Mouse (Mus musculus): Measurements from ENCODE around the gene Hddc3. TPM values are rescaled to one million over a fixed set of nuclear protein-coding genes. Genes with fewer than 3 reads are reported as not detected.
A peak's percentile ranks its signal among the peaks of the same experiment; 100 is the strongest.

Hddc3 gene
- polyA plus RNA-seq, 1 experiment from 2014 or later = 23.1 TPM

- Histone ChIP-seq H3K4me1 (ENCODE audit: control insufficient read depth in 2 of 2, insufficient read depth in 2 of 2, low read length in 2 of 2) (peaks cover 8 to 12% of the 10 kb centered on the region in 2 experiments), H3K27ac (replicated peaks in 1 of 2; ENCODE audit: control insufficient read depth in 1 of 2, insufficient read depth in 1 of 2, low read depth in 2 of 2, low read length in 2 of 2) (no peak overlapping the region), H3K27me3 (ENCODE audit: control insufficient read depth, insufficient read depth, low read length) (no peaks in the 10 kb centered on the region), H3K4me2 (ENCODE audit: low read length) (no peak overlapping the region), H3K4me3 (ENCODE audit: control insufficient read depth in 1 of 2, insufficient read depth in 1 of 2, low read depth in 1 of 2, low read length in 2 of 2) (no peak overlapping the region), H3K9me3 (ENCODE audit: control insufficient read depth, low read length) (no peaks in the 10 kb centered on the region), H3K9ac (ENCODE audit: low read length) (no peak overlapping the region), H3K36me3 (ENCODE audit: control insufficient read depth, insufficient read depth, low read length) (peaks cover 80% of the 10 kb centered on the region)
- 73% methylated on average over 4 of the region's 4 CpGs for WGBS
- ATAC-seq (ENCODE audit: insufficient number of reproducible peaks, insufficient read depth, low FRiP score, low read depth) = no peak
These were observed 8.1 kb upstream of the Hddc3 start for GRCm38 (mm10) chr7:80334848-80335247.

GRCm38 (mm10) chr7:80336932-80337331 lies 6.0 kb upstream of the Hddc3 start:
- WGBS = 87% methylated on average over 3 of the region's 3 CpGs
- Histone ChIP-seq H3K36me3 (ENCODE audit: control insufficient read depth, insufficient read depth, low read length) (peaks cover 59% of the 10 kb centered on the region), H3K4me1 (ENCODE audit: control insufficient read depth in 2 of 2, insufficient read depth in 2 of 2, low read length in 2 of 2) (peaks cover 16 to 21% of the 10 kb centered on the region in 2 experiments)

GRCm38 (mm10) chr7:80339371-80339770 lies 3.5 kb upstream of the Hddc3 start:
- Histone ChIP-seq H3K27me3 (ENCODE audit: control insufficient read depth, insufficient read depth, low read length) (no peaks in the 10 kb centered on the region), H3K4me1 (ENCODE audit: control insufficient read depth in 2 of 2, insufficient read depth in 2 of 2, low read length in 2 of 2) (peaks cover 22 to 33% of the 10 kb centered on the region in 2 experiments), H3K36me3 (ENCODE audit: control insufficient read depth, insufficient read depth, low read length) (peaks cover 35% of the 10 kb centered on the region), H3K9ac (ENCODE audit: low read length) (peak overlapping the region; percentile 70), H3K4me3 (ENCODE audit: control insufficient read depth in 1 of 2, insufficient read depth in 1 of 2, low read depth in 1 of 2, low read length in 2 of 2) (peak overlapping the region; percentile 62 to 82), H3K9me3 (ENCODE audit: control insufficient read depth, low read length) (no peaks in the 10 kb centered on the region), H3K27ac (replicated peaks in 1 of 2; ENCODE audit: control insufficient read depth in 1 of 2, insufficient read depth in 1 of 2, low read depth in 2 of 2, low read length in 2 of 2) (no peak overlapping the region; a peak in 1 of 4 replicates), H3K4me2 (ENCODE audit: low read length) (peak overlapping the region; percentile 69)
- 8% methylated on average over 17 of the region's 17 CpGs for WGBS
- no peak for ATAC-seq (ENCODE audit: insufficient number of reproducible peaks, insufficient read depth, low FRiP score, low read depth)

More at GRCm38 (mm10) chr7:80336932-80337331, 6.0 kb upstream of the Hddc3 start:
- H3K4me3 ChIP-seq (ENCODE audit: control insufficient read depth in 1 of 2, insufficient read depth in 1 of 2, low read depth in 1 of 2, low read length in 2 of 2) = no peak overlapping the region
- H3K27me3 ChIP-seq (ENCODE audit: control insufficient read depth, insufficient read depth, low read length) = no peaks in the 10 kb centered on the region
- H3K4me2 ChIP-seq (ENCODE audit: low read length) = no peak overlapping the region
- H3K9ac ChIP-seq (ENCODE audit: low read length) = no peak overlapping the region
- no peak overlapping the region for H3K27ac ChIP-seq (replicated peaks in 1 of 2; ENCODE audit: control insufficient read depth in 1 of 2, insufficient read depth in 1 of 2, low read depth in 2 of 2, low read length in 2 of 2)
- H3K9me3 ChIP-seq (ENCODE audit: control insufficient read depth, low read length) = no peaks in the 10 kb centered on the region
- no peak for ATAC-seq (ENCODE audit: insufficient number of reproducible peaks, insufficient read depth, low FRiP score, low read depth)

DNA sequence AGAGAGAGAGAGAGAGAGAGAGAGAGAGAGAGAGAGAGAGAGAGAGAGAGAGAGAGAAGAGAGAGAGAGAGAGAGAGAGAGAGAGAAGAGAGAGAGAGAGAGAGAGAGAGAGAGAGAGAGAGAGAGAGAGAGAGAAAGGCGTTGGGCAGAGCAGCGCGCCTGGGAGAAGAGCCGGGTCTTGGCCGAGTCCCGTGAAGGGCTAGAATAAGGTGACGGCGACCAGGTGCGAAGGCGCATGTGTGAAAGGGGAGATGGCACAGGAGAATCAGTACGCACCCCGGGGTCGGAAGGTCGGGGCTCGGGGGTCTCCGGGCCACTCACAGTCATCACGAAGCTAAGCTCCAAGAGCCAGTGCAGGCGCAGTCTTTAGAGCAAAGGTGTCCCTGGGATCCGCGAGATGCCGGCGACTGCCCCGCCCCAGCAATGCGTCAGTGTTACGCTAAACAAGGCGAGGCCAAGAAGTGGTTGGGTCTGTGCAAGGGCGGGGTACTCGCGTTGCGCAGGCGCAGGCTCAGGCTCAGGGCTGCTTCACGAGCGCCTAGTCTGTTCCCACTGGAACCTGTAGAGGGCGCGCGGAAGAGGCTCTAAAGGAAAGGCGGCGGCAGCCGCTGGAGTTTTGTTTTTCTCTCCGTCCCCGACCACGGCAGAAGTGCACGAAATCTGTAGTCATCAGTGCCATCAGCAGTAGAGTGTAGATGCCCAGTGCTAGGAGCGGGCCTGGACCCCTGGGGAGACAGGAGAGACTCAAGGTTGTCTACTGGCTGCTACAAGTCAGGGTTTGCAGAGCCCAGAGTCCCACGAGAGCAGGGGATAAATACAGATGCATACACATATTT lies 2.9 kb upstream of the Hddc3 start:
- peak; percentile 97 for ATAC-seq (ENCODE audit: insufficient number of reproducible peaks, insufficient read depth, low FRiP score, low read depth)
- Histone ChIP-seq H3K9ac (ENCODE audit: low read length) (peak overlapping the region; percentile 70), H3K4me3 (ENCODE audit: control insufficient read depth in 1 of 2, insufficient read depth in 1 of 2, low read depth in 1 of 2, low read length in 2 of 2) (peak overlapping the region; percentile 62 to 82), H3K4me1 (ENCODE audit: control insufficient read depth in 2 of 2, insufficient read depth in 2 of 2, low read length in 2 of 2) (peaks cover 22 to 33% of the 10 kb centered on the region in 2 experiments), H3K27me3 (ENCODE audit: control insufficient read depth, insufficient read depth, low read length) (no peaks in the 10 kb centered on the region), H3K27ac (replicated peaks in 1 of 2; ENCODE audit: control insufficient read depth in 1 of 2, insufficient read depth in 1 of 2, low read depth in 2 of 2, low read length in 2 of 2) (peak overlapping the region; percentile 90 to 94), H3K4me2 (ENCODE audit: low read length) (peak overlapping the region; percentile 69), H3K36me3 (ENCODE audit: control insufficient read depth, insufficient read depth, low read length) (peaks cover 29% of the 10 kb centered on the region), H3K9me3 (ENCODE audit: control insufficient read depth, low read length) (no peaks in the 10 kb centered on the region)
- WGBS = under 1% methylated on average over 45 of the region's 45 CpGs

DNA sequence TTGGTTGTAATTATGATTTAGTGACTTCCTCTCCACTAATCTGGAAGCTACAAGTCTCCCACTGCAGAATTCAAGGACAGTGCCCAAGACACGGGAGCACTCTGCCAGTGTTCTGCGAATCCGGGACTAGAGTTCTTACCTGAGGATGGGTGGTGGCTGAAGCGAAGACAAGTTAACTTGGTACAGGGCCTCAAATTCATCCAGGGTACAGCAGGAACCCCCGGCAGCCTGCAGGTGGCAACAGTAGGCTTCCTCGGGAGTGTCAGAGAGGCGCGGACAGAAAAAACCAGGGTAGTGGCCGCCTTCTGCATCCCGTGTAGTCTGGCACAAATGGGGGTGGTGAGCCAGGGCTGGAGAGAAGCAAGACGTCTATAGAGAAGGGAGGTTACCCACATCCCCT lies 2.1 kb upstream of the Hddc3 start, which contains the start of gene Unc45a:
TSS of gene Unc45a (minus strand) at position 213 of the 400 bp plus-strand sequence.
- peak within 1 kb of the TSS; percentile 90 to 94 for H3K27ac ChIP-seq (replicated peaks in 1 of 2; ENCODE audit: control insufficient read depth in 1 of 2, insufficient read depth in 1 of 2, low read depth in 2 of 2, low read length in 2 of 2)
- H3K4me1 ChIP-seq (ENCODE audit: control insufficient read depth in 2 of 2, insufficient read depth in 2 of 2, low read length in 2 of 2) = peaks cover 22 to 33% of the 10 kb centered on the region in 2 experiments
- H3K4me2 ChIP-seq (ENCODE audit: low read length) = peak within 1 kb of the TSS; percentile 69
- peak within 1 kb of the TSS; percentile 70 for H3K9ac ChIP-seq (ENCODE audit: low read length)
- 1% methylated on average over 11 of the region's 11 CpGs for WGBS
- peak within 1 kb of the TSS; percentile 62 to 82 for H3K4me3 ChIP-seq (ENCODE audit: control insufficient read depth in 1 of 2, insufficient read depth in 1 of 2, low read depth in 1 of 2, low read length in 2 of 2)
- H3K9me3 ChIP-seq (ENCODE audit: control insufficient read depth, low read length) = no peaks in the 10 kb centered on the region
- peaks cover 21% of the 10 kb centered on the region for H3K36me3 ChIP-seq (ENCODE audit: control insufficient read depth, insufficient read depth, low read length)
- ATAC-seq (ENCODE audit: insufficient number of reproducible peaks, insufficient read depth, low FRiP score, low read depth) = peak; percentile 55
- H3K27me3 ChIP-seq (ENCODE audit: control insufficient read depth, insufficient read depth, low read length) = no peaks in the 10 kb centered on the region

DNA sequence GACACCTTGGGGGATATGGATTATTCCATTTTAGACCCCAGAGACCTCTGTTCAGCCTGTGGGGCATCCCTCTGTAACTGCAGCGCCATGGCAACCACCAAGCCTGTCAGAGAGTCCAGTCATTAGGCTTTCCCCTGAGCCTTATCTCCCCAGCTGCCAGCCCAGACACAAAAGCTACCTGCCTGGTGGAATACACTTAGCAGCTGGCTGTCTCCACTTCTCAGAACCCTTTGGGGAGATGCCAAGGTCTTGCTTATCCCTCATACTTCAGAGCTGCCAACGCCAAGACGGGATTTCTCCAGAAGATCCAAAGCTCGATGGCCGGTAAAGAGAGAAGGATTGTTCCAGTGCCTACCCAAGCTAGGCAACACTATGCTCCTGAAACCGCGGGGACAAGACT lies 1.1 kb upstream of the Hddc3 start:
- Histone ChIP-seq H3K36me3 (ENCODE audit: control insufficient read depth, insufficient read depth, low read length) (peaks cover 11% of the 10 kb centered on the region), H3K4me1 (ENCODE audit: control insufficient read depth in 2 of 2, insufficient read depth in 2 of 2, low read length in 2 of 2) (peaks cover 22 to 35% of the 10 kb centered on the region in 2 experiments), H3K9me3 (ENCODE audit: control insufficient read depth, low read length) (no peaks in the 10 kb centered on the region), H3K27me3 (ENCODE audit: control insufficient read depth, insufficient read depth, low read length) (no peaks in the 10 kb centered on the region), H3K4me3 (ENCODE audit: control insufficient read depth in 1 of 2, insufficient read depth in 1 of 2, low read depth in 1 of 2, low read length in 2 of 2) (no peak overlapping the region), H3K9ac (ENCODE audit: low read length) (no peak overlapping the region), H3K4me2 (ENCODE audit: low read length) (no peak overlapping the region), H3K27ac (replicated peaks in 1 of 2; ENCODE audit: control insufficient read depth in 1 of 2, insufficient read depth in 1 of 2, low read depth in 2 of 2, low read length in 2 of 2) (no peak overlapping the region)
- 54% methylated on average over 7 of the region's 7 CpGs for WGBS
- no peak for ATAC-seq (ENCODE audit: insufficient number of reproducible peaks, insufficient read depth, low FRiP score, low read depth)

DNA sequence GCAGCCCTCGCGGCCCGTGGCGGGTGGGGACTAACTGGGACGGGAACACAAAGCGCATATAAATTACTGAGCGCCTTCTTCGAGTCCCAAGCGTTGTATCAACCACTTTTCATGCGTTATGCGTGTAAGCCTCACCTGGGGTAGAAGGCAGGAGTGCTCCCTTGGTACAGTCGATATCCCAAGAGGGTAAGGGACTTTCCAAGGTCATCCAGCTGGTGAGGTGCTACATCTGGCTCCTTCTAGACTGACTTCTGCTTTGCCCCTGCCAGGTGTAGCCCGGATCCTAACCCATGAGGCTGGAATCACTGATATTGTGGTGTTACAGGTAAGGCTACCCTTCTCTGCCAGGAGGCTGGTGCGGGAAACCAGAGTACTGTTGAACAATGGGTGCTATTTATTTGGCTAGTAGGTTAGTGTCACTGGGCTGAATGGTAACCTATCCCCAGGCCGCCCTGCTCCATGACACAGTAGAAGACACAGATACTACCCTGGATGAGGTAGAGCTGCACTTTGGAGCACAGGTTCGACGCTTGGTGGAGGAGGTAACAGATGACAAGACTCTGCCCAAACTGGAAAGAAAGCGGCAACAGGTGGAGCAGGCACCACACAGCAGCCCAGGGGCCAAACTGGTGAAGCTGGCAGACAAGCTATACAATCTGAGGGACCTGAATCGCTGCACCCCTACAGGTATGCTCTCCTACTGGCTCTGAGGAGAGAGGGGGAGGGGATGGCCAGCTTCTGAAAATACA lies 540 bp downstream of the Hddc3 start:
- H3K36me3 ChIP-seq (ENCODE audit: control insufficient read depth, insufficient read depth, low read length) = no peaks in the 10 kb centered on the region
- no peaks in the 10 kb centered on the region for H3K9me3 ChIP-seq (ENCODE audit: control insufficient read depth, low read length)
- peak overlapping the region; percentile 81 for H3K4me2 ChIP-seq (ENCODE audit: low read length)
- H3K9ac ChIP-seq (ENCODE audit: low read length) = peak overlapping the region; percentile 92
- WGBS = 26% methylated on average over 19 of the region's 19 CpGs
- no peaks in the 10 kb centered on the region for H3K27me3 ChIP-seq (ENCODE audit: control insufficient read depth, insufficient read depth, low read length)
- peaks cover 24 to 33% of the 10 kb centered on the region in 2 experiments for H3K4me1 ChIP-seq (ENCODE audit: control insufficient read depth in 2 of 2, insufficient read depth in 2 of 2, low read length in 2 of 2)
- H3K27ac ChIP-seq (replicated peaks in 1 of 2; ENCODE audit: control insufficient read depth in 1 of 2, insufficient read depth in 1 of 2, low read depth in 2 of 2, low read length in 2 of 2) = peak overlapping the region; percentile 68
- peak overlapping the region; percentile 55 to 67 for H3K4me3 ChIP-seq (ENCODE audit: control insufficient read depth in 1 of 2, insufficient read depth in 1 of 2, low read depth in 1 of 2, low read length in 2 of 2)
- no peak for ATAC-seq (ENCODE audit: insufficient number of reproducible peaks, insufficient read depth, low FRiP score, low read depth)
